Mouse (Mus musculus) forebrain, embryonic 15.5 days (tissue): Measurements from ENCODE around the gene Tdrd5. TPM values are rescaled to one million over a fixed set of nuclear protein-coding genes. Genes with fewer than 3 reads are reported as not detected.

ENCODE experiments used
- ATAC-seq: fragments of 200-750 bp; cut with Nextera tagmentation; replicated peaks from 2 replicates; pipeline ENCODE4 v1.8.0; 2017; ENCODE audit warnings: mild to moderate bottlenecking, moderate TSS enrichment, moderate library complexity
- H3K27ac ChIP-seq: fragments of 300-500 bp; sonication (generic); replicated peaks from 2 replicates; pipeline ENCODE4 v1.5.1; 2015; ENCODE audit warnings: mild to moderate bottlenecking, inconsistent platforms
- H3K27me3 ChIP-seq: fragments of 300-500 bp; sonication (generic); 2 replicates; pipeline ENCODE4 v1.6.1; 2015; ENCODE audit warnings: inconsistent platforms
- H3K36me3 ChIP-seq: fragments of 300-500 bp; sonication (generic); 2 replicates; pipeline ENCODE4 v1.6.1; 2015; ENCODE audit warnings: mild to moderate bottlenecking, inconsistent platforms
- H3K4me1 ChIP-seq: fragments of 300-500 bp; sonication (generic); 2 replicates; pipeline ENCODE4 v1.6.1; 2015; ENCODE audit warnings: inconsistent platforms
- H3K4me2 ChIP-seq: fragments of 300-500 bp; sonication (generic); replicated peaks from 2 replicates; pipeline ENCODE4 v1.6.1; 2015; ENCODE audit warnings: mild to moderate bottlenecking, inconsistent platforms
- H3K4me3 ChIP-seq: fragments of 300-500 bp; sonication (generic); 2 replicates; pipeline ENCODE4 v1.5.1; 2015; ENCODE audit warnings: mild to moderate bottlenecking, inconsistent platforms
- H3K9ac ChIP-seq: fragments of 300-500 bp; sonication (generic); replicated peaks from 2 replicates; pipeline ENCODE4 v1.6.1; 2015; ENCODE audit warnings: mild to moderate bottlenecking, inconsistent platforms
- H3K9me3 ChIP-seq: fragments of 300-500 bp; sonication (generic); 2 replicates; pipeline ENCODE4 v1.6.1; 2016; ENCODE audit warnings: inconsistent platforms
- WGBS: fragments of 180-500 bp; shearing (Covaris S2); methylation state at CpG from one replicate; pipeline ENCODE4 v1.1.7; 2015; ENCODE audit warnings: mixed read lengths; 5-methylcytosine and 5-hydroxymethylcytosine counted together
- polyA plus RNA-seq: library from polyadenylated mRNA; unstranded; fragments of >200 nt; fragmentation: Nextera tagmentation; extraction: Ambion mirVana; gene quantifications from 2 replicates; pipeline ENCODE4 v1.2.1, GENCODE M21; 2015

The Tdrd5 gene
- polyA plus RNA-seq, 1 experiment from 2014 or later = 0.31 TPM

DNA sequence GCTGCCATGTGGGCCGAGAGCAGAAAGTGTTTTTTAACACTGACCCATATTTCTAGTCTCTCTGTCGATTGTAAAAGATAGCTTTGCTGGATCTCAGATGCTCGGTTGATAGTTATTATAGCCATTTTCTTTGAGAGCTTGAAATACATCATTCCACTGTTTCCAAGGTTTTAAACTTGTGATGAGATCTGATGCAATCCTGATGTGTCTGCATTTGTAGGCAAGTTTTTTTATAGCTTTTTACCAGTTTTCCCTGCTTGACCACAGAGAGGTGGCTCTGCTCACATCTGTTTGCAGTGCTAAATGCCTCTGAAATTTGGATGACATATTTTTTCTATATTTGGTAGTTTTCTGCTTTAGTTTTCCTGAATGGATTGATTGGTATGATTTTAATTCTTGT, 55.6 kb downstream of the Tdrd5 start:
- no peak overlapping the region for H3K9ac ChIP-seq
- H3K4me3 ChIP-seq = no peak overlapping the region
- H3K9me3 ChIP-seq = no peaks in the 10 kb centered on the region
- 83% methylated on average over 3 of the region's 3 CpGs for WGBS
- H3K36me3 ChIP-seq = no peaks in the 10 kb centered on the region
- ATAC-seq = no peak
- no peak overlapping the region for H3K27ac ChIP-seq
- H3K4me2 ChIP-seq = no peak overlapping the region
- H3K27me3 ChIP-seq = no peaks in the 10 kb centered on the region
- H3K4me1 ChIP-seq = no peaks in the 10 kb centered on the region

- WGBS = 8% methylated on average over 14 of the region's 14 CpGs
- 0 out of 2 replicates have a peak, but pooled peaks have one; percentile 48 for ATAC-seq
- Histone ChIP-seq H3K9ac (no peak overlapping the region), H3K9me3 (no peaks in the 10 kb centered on the region), H3K4me3 (no peak overlapping the region), H3K27ac (no peak overlapping the region), H3K4me1 (0 out of 2 replicates have a peak, but pooled peaks cover 2% of the 10 kb centered on the region), H3K36me3 (no peaks in the 10 kb centered on the region), H3K4me2 (no peak overlapping the region), H3K27me3 (no peaks in the 10 kb centered on the region)
These were observed 61.6 kb downstream of the Tdrd5 start for GRCm38 (mm10) chr1:156241713-156242348.

DNA sequence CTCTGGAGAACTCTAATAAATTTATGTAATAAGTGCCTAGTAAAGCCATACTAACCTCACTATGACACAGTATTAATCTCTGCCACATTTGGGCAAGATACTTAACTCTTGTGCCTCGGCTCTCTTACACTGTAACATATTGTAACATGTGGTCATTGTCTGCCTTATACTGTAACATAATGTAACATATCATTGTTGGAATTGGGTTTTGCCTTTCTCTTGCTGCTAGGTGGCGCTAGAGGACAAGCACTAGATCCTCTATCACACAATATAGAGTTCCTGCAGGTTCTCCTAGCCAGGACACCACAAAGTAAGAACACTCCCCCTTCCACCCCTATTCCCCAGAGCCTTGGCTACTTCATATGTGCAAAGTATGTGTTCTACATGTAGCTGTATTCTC, 62.4 kb downstream of the Tdrd5 start:
- H3K9me3 ChIP-seq = no peaks in the 10 kb centered on the region
- 0 out of 2 replicates have a peak, but pooled peaks cover 2% of the 10 kb centered on the region for H3K4me1 ChIP-seq
- H3K36me3 ChIP-seq = no peaks in the 10 kb centered on the region
- no peak overlapping the region for H3K4me2 ChIP-seq
- WGBS = 44% methylated on average over 2 of the region's 2 CpGs
- no peak overlapping the region for H3K9ac ChIP-seq
- H3K27ac ChIP-seq = no peak overlapping the region
- no peak for ATAC-seq
- H3K4me3 ChIP-seq = no peak overlapping the region
- no peaks in the 10 kb centered on the region for H3K27me3 ChIP-seq

GRCm38 (mm10) chr1:156231122-156231521, 72.3 kb downstream of the Tdrd5 start:
- Histone ChIP-seq H3K9me3 (no peaks in the 10 kb centered on the region), H3K36me3 (no peaks in the 10 kb centered on the region), H3K27ac (no peak overlapping the region), H3K9ac (no peak overlapping the region), H3K4me2 (no peak overlapping the region), H3K4me3 (no peak overlapping the region), H3K4me1 (no peaks in the 10 kb centered on the region), H3K27me3 (no peaks in the 10 kb centered on the region)
- 86% methylated on average over 6 of the region's 6 CpGs for WGBS
- ATAC-seq = no peak

- Histone ChIP-seq H3K4me2 (no peak overlapping the region), H3K9ac (no peak overlapping the region), H3K36me3 (no peaks in the 10 kb centered on the region), H3K4me1 (no peaks in the 10 kb centered on the region), H3K9me3 (no peaks in the 10 kb centered on the region), H3K27ac (no peak overlapping the region), H3K4me3 (no peak overlapping the region), H3K27me3 (no peaks in the 10 kb centered on the region)
- ATAC-seq = peak; percentile 48; the same call in 1 of the 2 replicates
- WGBS = 48% methylated on average over 9 of the region's 9 CpGs
These were observed 73.0 kb downstream of the Tdrd5 start for GRCm38 (mm10) chr1:156230339-156231089.

- no peak overlapping the region for H3K4me3 ChIP-seq
- WGBS = 28% methylated on average over 7 of the region's 7 CpGs
- no peaks in the 10 kb centered on the region for H3K36me3 ChIP-seq
- no peak overlapping the region for H3K4me2 ChIP-seq
- H3K27ac ChIP-seq = no peak overlapping the region
- no peak overlapping the region for H3K9ac ChIP-seq
- H3K4me1 ChIP-seq = no peaks in the 10 kb centered on the region
- H3K9me3 ChIP-seq = no peaks in the 10 kb centered on the region
- no peaks in the 10 kb centered on the region for H3K27me3 ChIP-seq
- no peak for ATAC-seq
These were observed 74.0 kb downstream of the Tdrd5 start for GRCm38 (mm10) chr1:156229448-156229847.

GRCm38 (mm10) chr1:156228728-156229127, 74.7 kb downstream of the Tdrd5 start:
- no peaks in the 10 kb centered on the region for H3K36me3 ChIP-seq
- no peak for ATAC-seq
- WGBS = 88% methylated on average over 4 of the region's 4 CpGs

DNA sequence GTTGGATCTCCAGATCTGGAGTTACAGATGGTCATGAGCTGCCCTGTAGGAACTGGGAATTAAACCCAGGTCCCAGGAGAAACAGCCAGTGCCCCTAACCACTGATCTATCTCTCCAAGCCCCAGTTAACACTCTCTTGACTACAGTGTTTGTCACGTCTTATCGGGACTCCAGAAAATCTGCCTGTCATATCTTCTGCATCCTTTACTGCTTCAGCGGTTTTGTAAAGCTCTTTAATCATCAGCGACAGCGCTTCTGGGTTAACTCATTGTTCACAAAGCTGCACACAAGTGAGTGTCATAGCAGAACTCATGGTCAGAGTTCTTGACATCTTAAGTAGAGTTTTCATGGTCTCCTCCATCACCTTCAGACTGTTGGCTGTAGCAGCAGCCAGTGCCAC, 76.6 kb downstream of the Tdrd5 start:
- H3K36me3 ChIP-seq = no peaks in the 10 kb centered on the region
- WGBS = 78% methylated on average over 5 of the region's 5 CpGs
- no peaks in the 10 kb centered on the region for H3K4me1 ChIP-seq
- H3K27ac ChIP-seq = no peak overlapping the region
- H3K9me3 ChIP-seq = no peaks in the 10 kb centered on the region
- no peak for ATAC-seq
- H3K4me2 ChIP-seq = no peak overlapping the region
- H3K27me3 ChIP-seq = no peaks in the 10 kb centered on the region
- H3K4me3 ChIP-seq = no peak overlapping the region
- no peak overlapping the region for H3K9ac ChIP-seq

More at GRCm38 (mm10) chr1:156228728-156229127, 74.7 kb downstream of the Tdrd5 start:
- Histone ChIP-seq H3K27me3 (no peaks in the 10 kb centered on the region), H3K4me2 (no peak overlapping the region), H3K4me1 (no peaks in the 10 kb centered on the region), H3K27ac (no peak overlapping the region), H3K9ac (no peak overlapping the region), H3K9me3 (no peaks in the 10 kb centered on the region), H3K4me3 (no peak overlapping the region)

GRCm38 (mm10) chr1:156222205-156223000, 81.1 kb downstream of the Tdrd5 start:
- no peak overlapping the region for H3K9ac ChIP-seq
- 54% methylated on average over 13 of the region's 13 CpGs for WGBS
- no peak overlapping the region for H3K4me2 ChIP-seq
- H3K36me3 ChIP-seq = no peaks in the 10 kb centered on the region
- H3K4me3 ChIP-seq = no peak overlapping the region
- no peaks in the 10 kb centered on the region for H3K27me3 ChIP-seq
- no peaks in the 10 kb centered on the region for H3K4me1 ChIP-seq
- H3K27ac ChIP-seq = no peak overlapping the region
- no peak for ATAC-seq
- no peaks in the 10 kb centered on the region for H3K9me3 ChIP-seq

- 77% methylated on average over 2 of the region's 2 CpGs for WGBS
- Histone ChIP-seq H3K27me3 (no peaks in the 10 kb centered on the region), H3K4me1 (no peaks in the 10 kb centered on the region), H3K27ac (no peak overlapping the region), H3K9ac (no peak overlapping the region), H3K4me3 (no peak overlapping the region), H3K36me3 (no peaks in the 10 kb centered on the region), H3K9me3 (no peaks in the 10 kb centered on the region), H3K4me2 (no peak overlapping the region)
- no peak for ATAC-seq
These were observed 82.1 kb downstream of the Tdrd5 start for GRCm38 (mm10) chr1:156221327-156221726.

- H3K36me3 ChIP-seq = no peaks in the 10 kb centered on the region
- H3K4me1 ChIP-seq = no peaks in the 10 kb centered on the region
- H3K27me3 ChIP-seq = no peaks in the 10 kb centered on the region
- H3K9me3 ChIP-seq = no peaks in the 10 kb centered on the region
- no peak overlapping the region for H3K9ac ChIP-seq
- H3K27ac ChIP-seq = no peak overlapping the region
- H3K4me2 ChIP-seq = no peak overlapping the region
- no peak for ATAC-seq
- 81% methylated on average over 2 of the region's 2 CpGs for WGBS
- H3K4me3 ChIP-seq = no peak overlapping the region
These were observed 84.9 kb downstream of the Tdrd5 start for GRCm38 (mm10) chr1:156218573-156218972.

- no peak for ATAC-seq
- Histone ChIP-seq H3K27ac (no peak overlapping the region), H3K9ac (no peak overlapping the region)
These were observed 85.5 kb downstream of the Tdrd5 start for GRCm38 (mm10) chr1:156217941-156218340.

More at GRCm38 (mm10) chr1:156217941-156218340, 85.5 kb downstream of the Tdrd5 start:
- H3K4me2 ChIP-seq = no peak overlapping the region
- 90% methylated on average over 8 of the region's 8 CpGs for WGBS
- no peak overlapping the region for H3K4me3 ChIP-seq
- H3K36me3 ChIP-seq = no peaks in the 10 kb centered on the region
- H3K27me3 ChIP-seq = no peaks in the 10 kb centered on the region
- H3K9me3 ChIP-seq = no peaks in the 10 kb centered on the region
- no peaks in the 10 kb centered on the region for H3K4me1 ChIP-seq
